Mouse (Mus musculus) heart, postnatal 36 days (tissue): ENCODE results near the gene Ugt1a8. TPM values are rescaled to one million over a fixed set of nuclear protein-coding genes. Genes with fewer than 3 reads are reported as not detected.

Experiments used
- DNase-seq, 2 experiments: peaks; one replicate each; pipeline ENCODE4 v3.0.0; 2021 to 2022
- intact Hi-C: fragments of 180-260 bp; cut with DNase I; formaldehyde crosslinking; loops from one replicate; pipeline ENCODE4 v1.15.1; 2025
- total RNA-seq, 2 experiments: library from RNA; stranded (reverse); gene quantifications; 2 replicates each; pipeline ENCODE4 v1.2.3; 2021

The Ugt1a8 gene
- total RNA-seq, 2 experiments from 2014 or later: not detected

DNA sequence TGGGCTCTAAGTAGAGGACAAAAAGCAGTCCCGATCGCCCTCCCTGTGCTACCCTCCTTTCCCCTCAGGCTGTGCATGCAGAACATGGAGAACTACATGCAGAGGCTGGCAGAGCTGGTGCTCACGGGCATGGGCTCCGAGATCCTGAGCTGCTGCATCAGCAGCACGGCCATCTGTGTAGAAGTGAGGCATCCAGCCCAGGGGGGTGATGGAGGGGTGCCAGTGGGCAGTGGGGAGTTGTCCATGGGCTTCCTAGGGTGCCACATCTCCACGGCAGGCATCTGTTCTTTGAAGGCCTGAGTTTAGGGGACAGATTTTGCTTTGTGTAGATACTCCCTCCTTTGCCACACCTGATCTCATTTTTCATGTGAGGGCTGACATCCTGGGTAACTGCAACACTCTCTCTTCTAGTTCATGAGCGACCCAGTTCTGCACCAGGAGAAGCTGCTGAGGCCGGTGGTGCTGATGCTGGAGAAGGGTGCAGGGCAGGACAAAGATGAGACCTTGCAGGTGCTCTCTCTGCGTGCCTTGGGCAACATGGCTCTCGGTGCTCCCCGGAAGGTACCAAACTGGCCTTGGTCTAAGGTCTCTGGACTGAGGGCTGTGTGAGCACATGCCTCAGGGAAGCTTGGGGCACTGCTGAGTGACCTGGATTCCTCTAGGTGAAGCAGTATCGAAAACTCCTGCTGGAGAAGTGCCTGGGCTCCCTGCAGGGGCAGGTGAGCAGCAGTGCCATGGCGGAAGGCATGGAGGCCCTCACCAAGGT is 168.6 kb downstream of the Ugt1a8 start:
- intact Hi-C loops: no loop called here
- DNase-seq: no peak

DNA sequence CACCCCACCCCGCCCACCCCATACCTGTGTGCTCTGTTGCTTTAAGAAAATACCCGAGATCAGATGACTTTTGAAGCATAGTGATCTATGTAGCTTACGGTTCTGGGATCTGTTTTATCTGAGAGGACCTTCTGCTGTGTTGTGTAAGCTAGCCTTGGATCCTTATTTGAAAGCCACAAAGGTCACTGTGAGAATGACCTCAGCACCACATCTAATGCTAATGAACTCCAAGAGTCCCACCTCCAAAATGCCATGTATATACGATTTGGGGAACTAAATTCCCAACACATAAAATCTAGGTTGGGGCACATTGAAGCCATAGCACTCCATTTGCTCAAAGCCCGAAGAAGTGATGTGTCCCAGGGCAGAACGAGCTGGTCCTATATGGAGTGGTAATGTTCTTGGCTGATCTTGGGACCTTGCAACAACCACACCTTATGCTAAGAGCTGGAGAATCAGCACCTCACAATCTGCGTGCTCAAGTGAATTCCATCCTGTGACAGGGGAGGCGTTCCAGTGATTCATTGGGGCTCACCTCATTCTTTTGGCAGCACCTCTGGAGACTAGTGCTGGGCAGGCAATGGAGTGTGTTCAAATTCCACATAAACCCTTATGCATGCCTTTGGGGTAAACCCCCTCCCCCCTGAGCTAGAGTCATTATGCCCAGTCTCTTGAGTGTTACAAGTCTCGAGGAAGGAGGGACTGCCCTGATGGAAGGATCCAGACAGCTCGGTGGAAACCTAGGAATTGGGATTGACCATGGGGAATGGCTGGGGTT is 169.5 kb downstream of the Ugt1a8 start:
- DNase-seq: no peak

DNA sequence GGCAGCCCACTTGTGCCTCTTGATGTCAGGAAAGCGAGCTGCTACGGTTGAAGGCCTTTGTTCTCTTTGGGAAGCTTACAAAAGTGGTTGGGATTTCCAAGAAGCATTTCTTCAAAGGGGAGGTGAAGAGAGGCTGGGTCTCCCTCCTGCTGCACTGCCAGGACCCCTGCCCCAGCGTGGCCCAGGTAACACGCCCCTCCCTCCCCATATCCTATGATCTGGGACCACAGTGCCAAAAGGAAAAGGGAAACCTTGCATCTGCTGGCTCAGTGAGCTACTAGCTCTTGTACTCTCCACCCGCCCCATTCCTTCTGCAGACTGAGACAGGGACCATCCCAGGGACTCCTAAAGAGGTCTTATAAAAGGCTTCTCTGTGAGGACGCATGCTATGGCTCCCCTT is 170.1 kb downstream of the Ugt1a8 start:
- DNase-seq: no peak

More for the DNA sequence above, 169.5 kb downstream of the Ugt1a8 start:
- intact Hi-C loops: no loop called here

DNA sequence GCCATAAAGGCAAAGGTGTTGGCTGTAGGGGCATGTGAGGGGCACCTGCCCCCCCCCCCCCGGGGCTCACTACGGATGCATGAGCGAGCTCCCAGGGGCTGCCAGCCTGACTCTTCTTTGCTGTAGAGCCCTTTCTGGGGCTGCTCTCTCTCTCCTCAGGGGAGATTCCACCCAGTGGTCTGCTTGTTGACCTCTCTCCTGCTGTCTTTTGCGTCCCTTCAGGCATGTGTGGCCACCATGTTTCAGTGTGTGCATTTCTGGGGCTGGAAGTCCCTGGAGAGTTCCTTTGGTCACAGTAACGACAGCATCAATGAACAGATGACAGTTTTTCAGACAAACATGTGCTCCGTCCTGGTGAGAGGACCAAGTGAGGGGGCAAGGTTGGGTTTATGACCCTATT is 170.7 kb downstream of the Ugt1a8 start:
- no peak for DNase-seq
- intact Hi-C loops: no loop called here

More for the DNA sequence above, 170.1 kb downstream of the Ugt1a8 start:
- intact Hi-C loops: no loop called here

DNA sequence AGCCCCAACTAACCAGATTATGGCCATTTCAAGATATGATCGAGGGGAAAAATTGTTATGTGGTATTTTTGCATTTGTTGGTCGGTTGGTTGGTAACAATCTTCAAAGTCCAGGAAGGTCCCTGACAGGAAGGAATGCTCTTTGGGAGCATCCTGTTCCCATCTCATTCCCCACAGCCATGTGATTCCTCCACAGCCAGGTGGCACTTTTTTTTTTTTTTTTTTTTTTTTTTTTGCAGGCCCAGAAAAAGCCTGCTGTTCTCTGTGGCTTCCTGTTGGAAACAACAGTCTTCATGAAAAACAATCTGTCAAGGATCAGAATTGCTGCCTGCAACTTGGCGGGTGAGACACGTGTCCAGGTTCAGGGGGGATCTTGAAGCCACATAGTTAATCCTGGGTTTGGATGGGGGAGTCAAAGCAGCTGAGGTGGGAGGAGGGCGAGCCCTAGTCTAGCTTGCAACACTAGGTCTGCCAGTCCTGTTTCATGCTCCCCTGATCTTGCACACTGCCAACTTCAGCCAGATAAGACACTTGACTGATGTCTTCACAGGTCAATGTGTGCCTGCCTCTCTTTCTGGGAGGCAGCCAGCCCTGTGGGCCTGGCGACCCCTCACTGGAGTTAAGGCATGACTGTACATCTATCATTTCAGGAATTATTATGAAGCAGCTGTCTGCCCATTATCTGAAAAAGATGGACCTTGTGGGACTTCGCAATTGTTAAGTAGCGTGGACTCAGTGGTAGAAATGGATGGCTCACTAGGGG is 171.4 kb downstream of the Ugt1a8 start:
- intact Hi-C loops: no loop called here
- no peak for DNase-seq

DNA sequence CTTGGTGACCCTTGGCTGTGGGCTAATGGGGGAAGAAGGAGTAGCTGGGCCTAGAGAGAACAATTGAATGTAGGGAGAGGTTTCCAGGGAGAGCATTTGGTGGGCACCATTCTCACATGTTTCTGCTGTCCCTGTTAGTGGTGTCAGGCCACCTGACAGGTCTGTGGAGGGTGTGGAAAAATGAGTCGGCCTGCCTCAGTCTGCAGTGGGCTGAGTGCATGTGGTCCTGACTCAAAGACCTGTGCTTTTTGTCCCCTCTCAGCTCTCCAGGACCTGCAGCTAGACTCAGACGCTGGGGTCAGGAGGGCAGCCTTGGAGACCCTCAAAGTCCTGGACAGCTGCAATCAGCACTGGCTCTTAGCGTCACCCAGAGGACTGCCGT is 172.0 kb downstream of the Ugt1a8 start:
- intact Hi-C loops: no loop called here
- no peak for DNase-seq

DNA sequence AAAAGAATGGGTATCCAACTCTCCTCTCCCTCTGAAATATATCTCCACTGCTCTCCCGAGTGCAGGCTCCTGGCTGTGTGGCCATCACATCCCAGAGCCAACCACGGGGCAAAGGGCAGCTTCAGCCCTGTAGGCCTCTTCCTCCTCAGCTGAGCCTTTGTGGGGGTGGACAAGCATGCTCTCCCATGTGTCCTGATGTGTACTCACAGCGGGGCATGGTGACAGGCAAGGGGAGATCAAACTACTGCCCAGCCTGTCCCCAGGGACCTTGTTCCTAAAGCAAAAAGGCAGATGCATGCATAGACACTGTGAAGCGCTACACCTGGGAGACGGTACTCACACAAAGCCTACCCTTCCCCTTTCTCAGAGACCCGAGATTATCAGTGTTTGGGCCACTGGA is 172.5 kb downstream of the Ugt1a8 start:
- intact Hi-C loops: no loop called here
- no peak for DNase-seq

DNA sequence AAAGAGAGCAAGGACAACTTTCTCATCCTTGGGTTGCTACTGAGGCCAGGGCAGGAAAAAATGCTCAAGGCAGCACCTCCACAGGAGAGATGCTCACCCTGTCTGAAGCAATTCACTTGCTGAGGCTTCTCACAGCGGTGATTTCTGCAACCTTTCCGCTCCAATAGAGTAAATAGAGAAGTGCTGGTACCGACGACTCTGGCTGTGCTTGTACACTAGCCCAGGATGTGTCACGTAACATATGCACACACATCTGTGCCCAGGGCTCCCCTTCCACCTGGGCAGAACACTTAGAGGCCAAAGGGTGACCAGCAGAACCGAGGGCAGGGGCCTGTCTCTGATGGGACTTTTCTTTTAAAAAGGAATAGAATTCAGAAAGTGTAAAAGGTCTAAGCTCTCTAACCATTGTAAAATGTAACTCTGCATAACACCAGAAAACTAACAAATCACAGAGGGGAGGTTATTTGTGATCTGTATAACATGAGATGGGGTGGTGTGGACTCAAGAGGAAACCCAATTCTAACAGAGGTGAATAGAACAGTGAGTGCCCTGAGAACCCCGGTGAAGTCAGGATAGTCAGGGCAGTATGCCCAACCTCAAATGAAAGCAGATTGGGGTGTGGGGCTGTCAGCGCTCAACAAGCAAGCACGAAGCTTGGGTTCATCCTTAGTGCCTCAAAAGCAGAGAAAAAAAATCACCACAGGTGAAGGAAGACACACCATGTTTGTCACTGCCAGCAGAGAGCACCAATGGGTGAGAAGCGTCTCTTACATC is 173.2 kb downstream of the Ugt1a8 start:
- DNase-seq: no peak
- intact Hi-C loops: no loop called here

DNA sequence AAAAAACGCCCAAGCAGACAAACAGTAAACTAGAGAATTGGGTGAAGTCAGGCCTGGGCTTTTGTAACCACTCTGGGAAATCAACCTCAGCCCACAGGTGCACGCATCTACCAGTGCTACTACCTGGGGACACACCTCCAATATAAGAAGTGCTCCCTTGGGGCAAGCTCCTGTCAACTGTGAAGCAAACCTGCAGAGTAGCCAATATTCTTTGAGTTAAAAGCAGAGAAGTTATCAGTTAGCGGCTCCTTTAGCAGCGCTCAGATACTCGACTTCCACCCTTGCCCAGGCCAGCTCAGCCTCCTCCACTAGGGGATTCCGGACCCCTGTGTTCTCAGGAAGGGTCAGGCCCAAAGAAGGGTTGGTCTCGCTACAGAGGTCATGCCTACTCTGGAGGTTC is 174.1 kb downstream of the Ugt1a8 start:
- DNase-seq: no peak
- intact Hi-C loops: no loop called here

DNA sequence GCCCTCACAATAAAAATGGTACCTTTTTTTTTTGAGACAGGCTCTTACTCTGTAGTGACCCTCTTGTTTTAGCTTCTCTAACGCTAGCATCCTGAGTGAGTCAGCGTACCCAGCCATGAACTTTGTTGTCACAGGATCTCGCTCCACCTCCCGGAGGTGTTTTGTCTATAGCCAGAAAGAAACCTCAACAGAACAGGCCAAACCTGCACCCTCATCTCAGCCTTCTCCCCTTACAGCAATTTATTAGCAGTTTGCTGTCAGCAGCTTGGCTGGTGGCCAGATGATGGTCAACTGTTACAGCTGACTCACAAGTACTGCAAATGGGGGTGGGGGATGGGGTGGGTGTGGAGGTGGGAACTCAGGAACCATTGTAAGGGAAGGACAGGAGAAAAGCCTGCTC is 174.6 kb downstream of the Ugt1a8 start:
- DNase-seq: no peak
- intact Hi-C loops: no loop called here

DNA sequence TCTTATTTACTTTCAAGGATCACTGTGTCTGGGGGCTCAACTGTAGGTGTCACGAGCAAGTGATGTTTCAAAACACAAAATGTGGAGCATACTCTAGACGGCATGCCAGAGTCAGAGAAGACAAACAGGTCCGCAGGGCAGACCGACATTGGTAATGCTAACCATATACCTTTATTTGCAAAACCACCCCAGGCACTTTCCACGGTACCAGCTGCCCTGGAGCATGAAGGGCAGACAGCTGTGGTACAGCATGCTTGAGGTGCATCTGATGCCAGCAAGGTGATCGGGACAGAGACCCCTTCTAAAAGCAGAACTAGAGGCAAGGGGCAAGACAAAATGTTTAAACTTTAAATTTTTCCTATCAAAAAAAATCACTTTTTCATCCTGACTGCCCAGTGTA is 175.3 kb downstream of the Ugt1a8 start:
- no peak for DNase-seq
- intact Hi-C loops: no loop called here

DNA sequence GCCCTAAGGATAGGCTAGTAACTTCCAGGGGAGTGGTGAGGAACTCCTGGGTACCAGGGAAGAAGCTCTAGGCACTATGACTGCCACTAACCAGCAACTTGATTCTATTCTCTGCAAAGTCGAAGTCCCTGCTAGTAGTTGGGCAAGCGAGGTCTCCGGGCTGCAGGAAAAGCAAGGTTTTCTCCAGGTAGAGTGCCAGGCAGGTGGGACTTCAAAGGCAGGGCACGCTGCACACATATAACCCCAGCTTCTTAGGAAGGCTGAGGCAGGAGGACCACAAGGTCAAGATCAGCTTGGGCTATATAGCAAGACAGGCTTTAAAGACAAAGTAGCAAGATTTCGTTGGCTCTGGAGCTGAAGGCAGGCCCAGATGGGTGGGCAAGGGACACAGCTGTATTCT is 176.2 kb downstream of the Ugt1a8 start:
- no peak for DNase-seq
- intact Hi-C loops: no loop called here

DNA sequence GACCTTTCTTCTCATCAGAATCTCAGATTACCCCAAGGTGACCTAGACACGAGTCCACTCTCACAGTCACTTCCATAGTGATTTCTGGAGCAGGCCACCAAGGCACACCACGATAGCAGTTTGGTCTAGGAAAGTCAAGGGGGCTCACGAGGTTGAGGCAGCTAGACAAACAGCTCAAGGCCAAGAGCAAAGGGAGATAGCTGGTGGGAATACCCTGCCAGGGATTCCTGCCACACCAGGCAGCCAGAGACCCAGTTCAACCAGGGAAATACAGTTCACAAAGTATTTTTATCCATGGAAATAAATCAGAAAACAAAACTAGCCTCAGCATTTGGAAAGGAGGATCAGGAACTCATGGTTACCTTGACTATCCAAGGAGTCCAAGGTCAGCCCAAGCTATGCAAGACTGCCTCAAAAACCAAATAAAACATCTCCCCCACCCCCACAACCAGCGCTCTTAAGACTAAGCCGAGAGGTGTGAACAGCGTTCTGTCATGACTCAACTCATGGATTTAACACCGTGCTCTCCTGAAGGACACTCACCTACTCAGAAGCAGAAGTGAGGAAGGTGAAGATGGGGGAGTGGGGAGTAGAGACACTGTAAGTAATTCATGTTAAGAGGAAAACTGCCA is 176.7 kb downstream of the Ugt1a8 start:
- intact Hi-C loops: no loop called here
- no peak for DNase-seq

DNA sequence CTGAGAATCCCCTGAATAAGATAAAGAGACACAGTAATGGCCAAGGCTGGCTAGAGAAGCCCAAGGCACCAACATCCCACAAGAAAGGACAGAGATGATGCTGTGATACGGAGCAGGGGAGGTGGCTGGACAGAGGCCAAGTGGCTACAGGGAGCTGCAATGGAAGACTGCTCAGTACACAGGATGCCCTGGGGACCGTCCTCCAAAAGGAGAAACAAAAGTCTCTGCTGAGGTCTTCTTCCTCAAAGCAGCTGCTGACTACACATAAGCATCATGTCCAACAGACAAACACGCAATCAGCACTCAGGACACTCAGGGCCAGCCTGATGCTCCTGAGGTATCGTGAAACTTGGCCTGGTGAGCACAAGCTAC is 177.2 kb downstream of the Ugt1a8 start:
- intact Hi-C loops: no loop called here
- no peak for DNase-seq

DNA sequence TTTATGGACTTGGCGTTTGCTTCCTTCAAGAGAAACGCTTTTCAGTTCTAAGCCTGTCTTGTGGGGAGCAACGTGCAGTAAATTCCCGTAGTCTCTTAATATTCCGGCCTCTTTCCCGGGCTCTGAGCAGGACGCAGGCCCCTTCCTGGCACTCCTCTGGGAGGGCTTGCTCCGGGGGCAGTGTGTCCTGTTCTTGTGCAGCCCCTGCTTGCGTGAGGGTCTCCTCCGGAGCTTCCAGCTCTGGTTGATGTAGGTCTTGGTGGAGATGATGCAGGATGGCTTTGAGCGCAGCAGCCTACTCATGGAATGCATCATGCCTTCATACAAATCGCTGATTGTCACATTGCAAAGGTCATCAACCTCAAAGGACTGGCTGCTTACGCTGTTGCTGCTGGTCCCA is 178.5 kb downstream of the Ugt1a8 start:
- intact Hi-C loops: no loop called here
- no peak for DNase-seq

DNA sequence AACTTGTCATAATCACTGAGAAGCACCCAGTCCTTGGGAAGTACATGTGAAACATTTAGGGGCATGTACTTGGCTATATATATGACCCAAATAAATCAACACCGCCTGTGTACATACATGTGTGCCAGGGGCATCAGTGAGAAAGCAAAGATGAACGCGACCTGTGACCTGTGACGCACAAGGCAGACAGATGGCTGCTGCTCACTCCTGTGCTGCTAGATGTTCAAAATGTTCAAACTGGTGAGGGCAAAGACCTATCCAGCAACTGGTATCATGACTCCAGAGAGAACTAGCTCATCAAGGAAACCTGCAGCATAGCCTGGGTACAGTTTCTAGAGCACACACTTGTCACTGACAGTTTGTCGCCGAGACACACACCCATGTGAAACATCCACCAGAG is 179.9 kb downstream of the Ugt1a8 start:
- DNase-seq: no peak
- intact Hi-C loops: no loop called here

DNA sequence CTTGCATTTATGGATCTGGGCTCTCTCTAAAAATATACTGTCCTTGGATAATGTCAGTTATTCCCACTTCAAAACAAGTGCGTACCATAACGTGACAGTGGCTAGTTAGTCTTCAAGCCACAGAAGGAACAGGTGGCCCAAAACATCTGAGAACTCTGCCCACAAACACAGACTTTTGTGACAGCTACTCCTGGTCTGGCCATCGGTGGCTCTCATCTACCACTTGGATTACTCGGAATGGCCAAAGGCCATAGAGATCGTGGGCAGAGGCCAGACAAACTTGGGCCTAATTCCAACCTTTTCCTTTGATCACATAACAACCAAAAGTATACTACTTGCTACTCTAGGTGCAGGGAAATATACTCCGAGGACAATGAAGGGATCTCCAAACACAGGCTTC is 180.5 kb downstream of the Ugt1a8 start:
- no peak for DNase-seq
- intact Hi-C loops: no loop called here
